Mouse (Mus musculus) lung, postnatal 4 days (tissue): ENCODE measurements around the gene Fndc5.
A peak's percentile ranks its signal among the peaks of the same experiment; 100 is the strongest.

Source experiments
- DNase-seq, 2 experiments: peaks; one replicate each; pipeline ENCODE4 v3.0.0; 2021

Gene Fndc5

GRCm38 (mm10) chr4:129124652-129125146 is 12.1 kb upstream of the Fndc5 start:
- peak in 1 of 2 experiments; percentile 61 for DNase-seq

DNA sequence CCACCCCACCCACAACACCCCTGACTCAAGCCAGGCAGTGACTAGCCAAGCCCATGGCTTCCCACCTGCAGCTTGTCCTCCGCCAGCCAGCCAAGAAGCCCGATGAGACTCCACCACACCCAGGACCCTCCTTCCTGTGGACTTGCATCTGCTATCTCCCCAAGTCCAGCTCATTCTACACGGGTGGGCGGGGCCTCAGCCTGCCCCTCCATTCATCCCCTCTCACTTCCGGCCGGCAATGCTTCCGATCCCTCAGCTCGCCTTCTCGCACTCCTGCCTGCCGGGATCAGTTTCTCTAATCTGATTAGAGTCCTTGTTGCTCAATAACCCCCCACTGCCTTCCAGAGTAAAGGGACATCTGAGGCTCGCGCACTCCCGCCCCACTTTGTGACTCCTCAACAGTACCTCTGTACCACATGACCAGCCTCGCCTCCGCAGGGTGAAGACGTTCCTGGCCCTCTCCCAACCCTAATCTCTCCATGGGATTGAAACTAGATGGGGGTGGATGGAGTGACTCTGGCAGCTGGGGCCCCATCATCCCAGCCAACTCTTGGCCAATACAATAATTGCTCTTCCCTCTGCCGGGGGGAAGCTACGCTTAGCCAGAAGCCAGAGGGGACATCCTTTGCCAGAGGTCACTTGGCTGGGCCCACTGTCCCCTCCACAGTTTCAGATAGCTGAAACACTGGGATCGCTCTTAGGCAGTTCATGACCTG is 10.9 kb upstream of the Fndc5 start:
- DNase-seq, result peak; percentile 38 to 86

DNA sequence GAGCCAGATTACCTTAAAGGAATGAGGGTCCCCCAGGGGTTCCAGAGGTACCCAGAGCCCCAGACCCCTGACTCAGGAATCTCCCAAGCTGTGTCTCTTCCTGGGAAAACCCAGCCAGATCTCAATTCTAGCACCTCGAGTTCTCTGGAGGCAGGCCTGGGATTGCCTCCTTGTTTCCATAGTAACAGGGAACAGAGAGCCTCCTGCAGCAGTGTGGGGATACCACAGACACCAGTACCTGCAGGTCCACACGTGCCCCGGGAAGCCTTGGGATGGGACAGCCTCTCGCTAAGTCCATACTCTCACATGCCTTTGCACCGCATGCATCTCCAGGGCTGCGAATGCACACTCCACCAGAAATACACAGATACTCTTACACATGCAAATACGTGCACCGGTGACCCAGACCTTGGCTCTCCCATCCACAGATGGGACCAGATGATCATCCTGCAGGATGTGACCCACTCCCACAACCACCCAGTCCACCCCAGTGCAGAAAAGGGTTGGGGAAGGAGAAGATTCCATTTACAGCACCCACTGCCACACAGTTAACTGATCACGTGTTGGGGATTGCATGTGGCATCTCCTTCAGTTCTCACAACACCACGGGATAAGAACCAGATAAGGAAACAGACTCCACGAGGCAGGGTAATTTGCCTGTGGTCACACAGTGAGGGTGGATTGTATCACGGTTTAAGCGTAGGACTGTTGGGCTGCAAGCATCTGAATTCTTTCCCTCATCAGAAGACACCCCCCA is 8.0 kb upstream of the Fndc5 start:
- DNase-seq, result no peak

DNA sequence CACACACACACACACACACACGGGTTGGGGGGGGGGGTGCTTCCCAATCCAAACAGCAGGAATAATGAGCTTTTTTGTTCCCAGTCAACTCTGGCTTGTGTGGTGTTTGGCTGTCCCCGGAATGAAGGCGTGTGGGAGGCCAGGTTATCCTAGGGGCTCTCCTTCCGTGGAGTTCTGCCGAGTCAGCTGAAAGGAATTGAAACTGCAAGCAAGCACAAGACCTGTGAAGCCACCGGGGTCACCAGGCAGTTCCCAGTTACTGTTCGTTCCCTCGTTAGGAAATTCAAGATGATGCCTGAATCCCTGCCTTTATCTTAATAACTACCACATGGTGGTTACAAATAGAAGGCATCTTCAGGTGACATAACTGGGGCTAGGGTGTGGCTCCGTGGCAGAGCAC is 7.4 kb upstream of the Fndc5 start:
- no peak for DNase-seq

DNA sequence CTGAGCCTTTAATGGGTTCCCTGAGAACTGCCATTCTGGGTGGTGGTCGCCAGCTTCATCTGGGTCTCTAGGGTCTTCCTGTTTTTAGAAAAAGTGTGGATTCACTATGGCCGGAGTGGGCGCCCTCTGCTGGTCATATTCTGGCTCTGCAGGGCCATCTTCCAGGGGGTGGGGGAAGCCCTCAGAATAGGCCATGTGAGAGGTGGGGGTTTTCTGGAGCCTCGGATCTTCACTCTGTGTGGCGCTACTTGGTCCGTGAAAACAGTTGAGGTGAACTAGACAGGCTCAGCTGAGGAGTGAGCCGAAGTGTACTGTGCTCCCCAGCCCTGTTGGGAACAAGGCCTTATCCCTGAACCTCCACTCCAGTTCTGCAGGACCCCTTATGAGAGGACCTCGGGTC is 6.7 kb upstream of the Fndc5 start:
- DNase-seq, result peak; percentile 43 to 55

DNA sequence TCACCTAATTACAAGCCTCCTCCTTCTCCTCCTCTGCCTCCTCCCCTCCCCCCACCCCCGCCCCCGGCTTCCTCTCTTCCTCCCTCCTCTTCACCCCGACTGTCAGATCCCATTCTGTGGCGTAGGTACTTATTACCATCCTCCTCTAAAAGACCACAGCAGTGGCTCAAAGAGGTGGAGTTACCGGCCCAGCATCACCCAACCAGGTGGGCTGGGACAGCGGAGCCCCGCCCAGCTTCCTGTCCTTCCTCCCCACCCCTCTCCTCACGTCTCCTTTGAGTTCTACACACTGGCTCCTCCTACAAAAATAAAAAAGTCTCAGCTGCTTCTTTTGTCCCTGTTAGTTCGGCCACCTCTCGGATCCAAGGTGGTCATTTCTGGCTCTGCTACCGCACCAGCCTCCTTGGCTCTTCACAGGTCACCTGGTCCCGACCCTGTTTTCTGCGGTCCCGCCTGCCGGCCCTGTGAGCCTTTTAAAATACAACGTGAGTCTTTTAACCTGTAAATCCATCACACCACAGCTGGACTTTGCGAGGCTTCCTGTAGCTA is 6.0 kb upstream of the Fndc5 start:
- DNase-seq, result peak in 1 of 2 experiments; percentile 29

- DNase-seq, result peak; percentile 70 to 80
These were observed 1.8 kb upstream of the Fndc5 start for GRCm38 (mm10) chr4:129134799-129135585.

- no peak for DNase-seq
These were observed 1.2 kb upstream of the Fndc5 start for GRCm38 (mm10) chr4:129135637-129136036.

DNA sequence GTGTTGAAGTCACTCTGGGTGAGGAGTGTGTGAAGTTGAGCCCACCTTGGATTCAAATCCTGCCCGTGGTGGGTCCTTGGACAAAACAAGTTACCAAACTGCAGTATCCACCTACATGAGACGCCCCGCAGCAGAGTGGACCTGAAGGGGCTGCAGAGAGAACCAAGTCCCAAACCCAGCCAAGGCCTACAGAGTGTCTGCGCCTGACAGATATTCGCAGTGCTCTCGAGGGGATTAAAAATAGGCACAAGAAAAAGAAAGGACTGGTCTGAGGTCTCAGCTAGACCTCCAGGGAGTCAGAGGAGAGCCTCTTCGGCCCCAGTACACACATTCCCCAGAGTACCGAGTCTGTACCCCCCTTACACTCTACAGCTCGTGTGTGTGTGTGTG is 615 bp upstream of the Fndc5 start:
- DNase-seq, result no peak

GRCm38 (mm10) chr4:129137392-129138321 is 858 bp downstream of the Fndc5 start:
- DNase-seq, result no peak

- no peak for DNase-seq
These were observed 2.8 kb downstream of the Fndc5 start for GRCm38 (mm10) chr4:129139642-129140041.

DNA sequence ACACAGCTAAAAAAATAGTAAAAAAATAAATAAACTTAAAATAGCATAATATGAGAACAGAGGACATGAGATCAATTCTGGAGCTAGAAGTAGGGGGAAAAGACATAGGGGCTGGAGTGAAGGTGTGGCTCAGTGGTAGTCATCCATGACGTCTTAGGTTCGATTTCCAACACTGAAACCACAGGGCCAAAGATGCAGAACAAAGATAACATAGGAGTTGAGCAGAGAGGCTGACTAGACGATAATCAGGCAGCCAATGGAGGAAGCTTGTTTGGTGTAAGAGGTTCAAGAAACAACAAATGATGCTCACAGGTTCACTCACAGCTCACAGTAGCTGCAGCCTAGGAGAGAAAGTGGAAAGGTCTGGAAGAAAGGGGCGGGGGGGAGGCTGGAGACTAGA is 4.0 kb downstream of the Fndc5 start:
- no peak for DNase-seq

DNA sequence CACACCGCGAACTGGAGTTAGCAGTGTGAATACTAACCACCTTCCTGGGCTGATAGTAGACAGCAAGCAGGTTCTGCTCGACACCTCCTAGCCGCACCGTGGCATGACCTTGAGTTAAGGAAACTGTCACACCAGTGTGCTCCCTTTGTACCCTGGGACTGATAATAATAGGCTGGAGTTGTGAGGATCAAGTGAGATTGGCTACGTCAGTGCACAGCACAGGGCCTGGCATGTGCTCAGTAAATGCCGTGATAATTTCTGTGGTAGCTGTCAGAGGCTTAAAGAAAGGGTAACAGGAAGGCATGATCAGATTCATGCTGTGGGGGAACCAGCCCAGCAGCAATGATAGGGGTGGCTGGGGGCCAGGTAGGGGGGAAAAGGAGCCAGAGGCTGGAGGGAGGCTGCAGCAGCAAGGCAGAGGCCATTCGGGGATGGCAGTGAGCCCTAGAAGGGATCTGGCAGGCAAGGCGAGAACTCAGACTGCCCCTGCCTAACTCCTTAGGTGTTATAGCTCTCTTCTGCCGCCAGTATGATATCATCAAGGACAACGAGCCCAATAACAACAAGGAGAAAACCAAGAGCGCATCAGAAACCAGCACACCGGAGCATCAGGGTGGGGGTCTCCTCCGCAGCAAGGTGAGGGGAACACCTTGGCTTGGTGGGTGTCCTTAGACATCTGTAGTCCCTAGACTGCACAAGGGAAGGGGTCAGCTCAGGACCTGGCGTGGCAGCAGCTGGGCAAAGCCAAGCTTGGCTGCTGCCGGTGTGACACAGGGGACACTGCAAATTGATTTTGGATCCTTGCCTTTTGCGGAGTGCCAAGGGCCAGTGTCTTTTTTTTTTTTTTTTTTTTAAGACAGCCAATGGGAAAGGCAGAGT is 5.0 kb downstream of the Fndc5 start:
- DNase-seq, result no peak

- no peak for DNase-seq
These were observed 5.7 kb downstream of the Fndc5 start for GRCm38 (mm10) chr4:129142439-129143045.

DNA sequence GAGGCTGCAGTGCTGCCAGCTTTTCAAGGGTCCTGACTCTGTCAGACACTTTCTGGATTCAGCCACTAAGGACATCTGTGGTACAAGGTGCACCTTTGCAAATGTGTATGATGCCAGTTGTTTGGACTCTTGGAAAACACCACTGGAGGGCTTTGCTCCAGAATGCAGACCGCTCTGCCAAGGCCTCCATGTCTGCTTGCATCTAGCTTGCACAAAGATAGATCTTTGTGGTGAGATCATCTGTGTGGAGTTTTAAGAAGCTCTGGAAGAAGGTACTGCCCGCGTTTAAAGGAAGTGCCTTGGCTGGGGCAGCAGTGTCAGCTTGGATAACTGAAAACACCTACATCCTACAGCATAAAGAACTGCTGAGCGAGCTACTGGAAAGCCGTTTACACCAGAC is 6.7 kb downstream of the Fndc5 start:
- no peak for DNase-seq

DNA sequence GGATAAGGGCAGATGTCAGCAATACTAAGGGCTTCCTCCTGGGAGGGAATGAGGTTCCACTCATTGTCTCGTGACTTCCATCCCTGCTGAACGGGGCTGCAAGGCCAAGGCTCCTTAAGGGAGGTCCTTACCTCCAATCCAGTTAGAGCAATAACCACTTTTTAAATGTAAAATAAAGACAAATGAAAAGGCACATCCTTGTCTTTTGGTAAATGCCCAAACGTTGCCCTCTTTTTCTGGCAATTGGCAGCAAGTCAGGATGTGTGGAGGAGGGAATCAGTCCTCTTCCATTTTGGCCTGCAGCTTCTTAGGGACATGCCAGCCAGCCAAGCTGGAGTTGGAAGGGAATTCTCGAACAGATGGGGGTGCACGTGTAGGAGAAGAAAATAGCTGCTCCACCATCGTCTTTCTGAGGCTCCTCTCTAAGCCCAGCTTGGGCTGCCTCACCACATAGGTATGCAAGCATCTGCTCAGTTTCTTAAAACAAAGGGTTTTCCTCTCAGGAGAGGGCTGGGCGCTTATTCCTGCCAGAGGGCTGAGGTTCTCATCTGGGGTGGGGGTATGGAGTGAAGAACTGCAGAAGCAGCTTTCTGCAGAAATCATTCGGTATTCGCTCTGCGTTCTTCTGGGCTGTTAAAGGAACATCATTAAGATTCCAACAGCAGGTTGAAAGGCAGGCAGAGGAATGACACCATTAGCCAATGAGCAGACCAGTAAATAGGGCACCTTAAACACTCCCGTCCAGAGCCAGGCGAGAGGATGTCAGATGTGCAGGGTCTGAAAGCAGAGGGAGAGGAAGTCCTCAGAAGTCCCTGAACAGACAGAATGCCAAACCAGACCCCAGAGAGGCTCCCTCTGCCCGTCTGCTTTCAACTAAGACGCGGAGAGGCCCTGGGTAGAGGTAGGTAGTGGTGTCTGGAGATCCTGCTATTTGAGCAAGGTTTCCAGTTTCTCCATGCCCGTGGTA is 7.9 kb downstream of the Fndc5 start:
- no peak for DNase-seq

GRCm38 (mm10) chr4:129145411-129145810 is 8.6 kb downstream of the Fndc5 start:
- DNase-seq, result no peak

GRCm38 (mm10) chr4:129145943-129146342 is 9.1 kb downstream of the Fndc5 start:
- no peak for DNase-seq

DNA sequence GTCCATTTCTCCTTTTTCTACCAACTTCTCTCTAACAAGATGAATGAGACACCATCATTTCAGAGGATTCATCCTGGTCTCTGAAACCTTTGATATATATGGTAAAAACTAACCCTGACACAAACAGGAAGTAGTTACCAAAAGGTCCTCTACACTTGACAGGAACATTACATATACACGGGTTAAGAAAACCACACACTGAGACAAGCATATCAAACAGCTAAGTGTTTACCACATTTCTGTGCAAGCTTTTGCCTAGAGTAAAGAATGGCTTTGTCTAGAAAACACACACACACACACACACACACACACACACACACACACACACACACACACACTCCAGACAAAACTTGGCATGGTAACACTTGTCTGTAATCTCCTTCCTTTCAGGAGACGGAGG is 9.6 kb downstream of the Fndc5 start:
- DNase-seq, result no peak
